Mouse (Mus musculus): ENCODE data around the gene Lrp5. TPM values are rescaled to one million over a fixed set of nuclear protein-coding genes. Genes with fewer than 3 reads are reported as not detected.

The Lrp5 gene
- polyA plus RNA-seq, 1 experiment from 2014 or later, result 1.8 TPM

DNA sequence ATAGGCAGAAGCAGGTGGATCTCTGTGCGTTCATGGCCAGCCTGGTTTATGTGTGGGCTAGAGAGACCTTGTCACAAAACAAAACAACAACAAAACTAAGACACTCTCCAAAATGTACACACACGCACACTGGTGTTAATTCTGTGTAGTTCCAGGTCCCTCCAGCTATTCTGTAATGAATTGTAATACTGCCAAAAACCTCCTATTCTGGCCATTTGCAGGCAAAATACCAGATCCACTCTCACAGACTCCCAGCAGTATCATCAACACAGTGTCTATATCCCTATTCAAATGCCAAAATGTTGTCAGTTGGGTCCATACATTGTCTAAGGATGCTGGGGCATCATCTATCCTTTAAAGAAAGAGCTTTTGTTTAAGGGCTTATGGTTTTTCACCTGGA lies 141.4 kb downstream of the Lrp5 start:
- no peak for DNase-seq (ENCODE audit: low spot score)
- Histone ChIP-seq H3K4me3 (replicated peaks; ENCODE audit: low read length) (no peak overlapping the region), H3K4me1 (replicated peaks; ENCODE audit: control insufficient read depth, insufficient read depth, low read length) (no peaks in the 10 kb centered on the region), H3K36me3 (replicated peaks; ENCODE audit: control insufficient read depth, insufficient read depth) (peaks cover 17% of the 10 kb centered on the region; the same call in 1 of the 2 replicates), H3K27ac (no peak overlapping the region), H3K27me3 (ENCODE audit: control insufficient read depth, insufficient read depth, low read length) (no peaks in the 10 kb centered on the region), H3K4me2 (replicated peaks) (no peak overlapping the region), H3K9ac (no peak overlapping the region), H3K9me3 (ENCODE audit: control insufficient read depth, low read length) (no peaks in the 10 kb centered on the region)
- no peak for ATAC-seq (ENCODE audit: low FRiP score)
- 94% methylated on average over 2 of the region's 2 CpGs for WGBS

DNA sequence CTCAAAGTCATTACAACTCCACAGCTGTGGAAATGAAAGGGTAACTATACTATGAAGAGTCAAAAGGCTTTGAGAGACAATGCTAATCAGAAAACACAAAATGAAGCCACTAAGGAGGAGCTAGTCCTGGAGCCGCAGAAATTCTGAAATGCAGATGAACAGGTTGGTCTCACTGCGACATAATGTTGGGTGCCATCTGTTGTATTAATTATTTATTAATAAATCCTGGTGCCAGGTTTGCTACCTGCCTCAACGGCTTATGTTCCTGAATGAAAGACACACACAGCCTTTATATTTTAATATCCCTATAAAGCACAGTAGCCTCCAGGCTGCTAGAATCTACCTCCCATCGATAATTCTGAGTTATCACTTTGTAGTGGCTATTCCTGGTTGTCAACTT lies 143.8 kb downstream of the Lrp5 start:
- H3K27me3 ChIP-seq (ENCODE audit: control insufficient read depth, insufficient read depth, low read length), result no peaks in the 10 kb centered on the region
- ATAC-seq (ENCODE audit: low FRiP score), result no peak
- H3K4me1 ChIP-seq (replicated peaks; ENCODE audit: control insufficient read depth, insufficient read depth, low read length), result no peaks in the 10 kb centered on the region
- H3K9ac ChIP-seq, result no peak overlapping the region
- H3K4me2 ChIP-seq (replicated peaks), result no peak overlapping the region
- peaks cover 21% of the 10 kb centered on the region; the same call in 1 of the 2 replicates for H3K36me3 ChIP-seq (replicated peaks; ENCODE audit: control insufficient read depth, insufficient read depth)
- no peak overlapping the region for H3K27ac ChIP-seq
- no peak overlapping the region for H3K4me3 ChIP-seq (replicated peaks; ENCODE audit: low read length)
- no peak for DNase-seq (ENCODE audit: low spot score)
- WGBS, result 86% methylated on average over 4 of the region's 4 CpGs
- no peaks in the 10 kb centered on the region for H3K9me3 ChIP-seq (ENCODE audit: control insufficient read depth, low read length)

DNA sequence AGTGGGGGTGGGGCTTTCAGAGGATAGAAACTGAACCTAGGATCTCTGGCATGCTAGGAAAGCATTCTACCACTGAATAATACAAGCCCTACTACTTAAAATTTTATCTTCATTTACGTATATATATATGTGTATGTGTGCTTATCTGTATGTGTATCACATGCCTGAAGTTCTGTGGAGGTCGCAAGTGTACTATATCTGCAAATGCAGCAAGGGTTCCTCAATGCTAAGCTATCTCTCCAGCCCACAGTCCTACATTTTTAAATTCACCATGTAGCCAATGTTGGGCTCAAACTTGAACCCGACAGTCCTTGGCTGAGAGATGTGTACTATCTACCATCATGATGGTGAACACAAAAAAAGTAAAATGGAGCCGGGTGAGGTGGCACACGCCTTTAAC lies 145.4 kb downstream of the Lrp5 start:
- Histone ChIP-seq H3K4me2 (replicated peaks) (no peak overlapping the region), H3K36me3 (replicated peaks; ENCODE audit: control insufficient read depth, insufficient read depth) (peaks cover 15% of the 10 kb centered on the region; the same call in 1 of the 2 replicates), H3K4me3 (replicated peaks; ENCODE audit: low read length) (no peak overlapping the region), H3K9ac (no peak overlapping the region), H3K27me3 (ENCODE audit: control insufficient read depth, insufficient read depth, low read length) (no peaks in the 10 kb centered on the region), H3K9me3 (ENCODE audit: control insufficient read depth, low read length) (no peaks in the 10 kb centered on the region), H3K27ac (no peak overlapping the region), H3K4me1 (replicated peaks; ENCODE audit: control insufficient read depth, insufficient read depth, low read length) (no peaks in the 10 kb centered on the region)
- ATAC-seq (ENCODE audit: low FRiP score), result no peak
- 97% methylated on average over 5 of the region's 5 CpGs for WGBS
- no peak for DNase-seq (ENCODE audit: low spot score)

DNA sequence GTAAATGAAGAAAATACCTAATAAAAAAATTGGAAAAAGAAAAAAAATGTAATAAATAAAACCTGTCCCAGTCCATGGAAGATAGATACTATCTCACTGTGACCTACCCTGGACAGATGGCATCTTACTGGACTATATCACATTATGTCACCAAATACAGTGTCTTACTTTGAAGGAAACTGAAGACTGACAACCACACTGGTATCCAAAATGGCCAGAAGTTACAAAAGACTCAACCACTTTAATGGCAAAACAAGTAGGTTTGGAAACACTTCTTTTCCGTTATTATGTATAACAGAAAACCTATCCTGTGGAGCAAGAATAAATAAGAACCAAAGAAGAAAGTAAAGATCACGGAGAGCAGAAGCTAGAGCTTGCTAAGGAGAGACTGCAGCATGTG lies 146.1 kb downstream of the Lrp5 start:
- H3K27ac ChIP-seq, result no peak overlapping the region
- H3K36me3 ChIP-seq (replicated peaks; ENCODE audit: control insufficient read depth, insufficient read depth), result peaks cover 15% of the 10 kb centered on the region; the same call in 1 of the 2 replicates
- DNase-seq (ENCODE audit: low spot score), result no peak
- WGBS, result 89% methylated on average over 2 of the region's 2 CpGs
- H3K27me3 ChIP-seq (ENCODE audit: control insufficient read depth, insufficient read depth, low read length), result no peaks in the 10 kb centered on the region
- H3K9ac ChIP-seq, result no peak overlapping the region
- no peak overlapping the region for H3K4me2 ChIP-seq (replicated peaks)
- H3K4me1 ChIP-seq (replicated peaks; ENCODE audit: control insufficient read depth, insufficient read depth, low read length), result no peaks in the 10 kb centered on the region
- H3K9me3 ChIP-seq (ENCODE audit: control insufficient read depth, low read length), result no peaks in the 10 kb centered on the region
- H3K4me3 ChIP-seq (replicated peaks; ENCODE audit: low read length), result no peak overlapping the region
- no peak for ATAC-seq (ENCODE audit: low FRiP score)

DNA sequence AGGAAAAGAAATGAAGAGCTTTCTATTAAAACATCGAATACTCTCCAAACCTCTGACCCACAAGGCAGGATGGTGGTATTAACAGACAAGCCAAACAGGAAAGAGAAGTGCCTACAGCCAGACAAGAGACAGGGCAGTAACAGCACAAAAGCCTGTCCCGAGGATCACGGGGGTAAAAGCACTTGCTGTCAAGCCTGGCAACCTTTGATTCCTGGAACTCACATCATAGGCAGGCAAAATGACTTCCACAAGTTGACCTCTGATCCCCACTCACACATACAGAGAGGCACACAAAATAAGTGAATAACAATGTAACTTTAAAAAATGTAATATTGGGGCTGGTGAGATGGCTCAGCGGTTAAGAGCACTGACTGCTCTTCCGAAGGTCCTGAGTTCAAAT lies 146.9 kb downstream of the Lrp5 start:
- Histone ChIP-seq H3K4me1 (replicated peaks; ENCODE audit: control insufficient read depth, insufficient read depth, low read length) (no peaks in the 10 kb centered on the region), H3K4me2 (replicated peaks) (no peak overlapping the region), H3K27ac (no peak overlapping the region), H3K9ac (no peak overlapping the region), H3K9me3 (ENCODE audit: control insufficient read depth, low read length) (no peaks in the 10 kb centered on the region), H3K27me3 (ENCODE audit: control insufficient read depth, insufficient read depth, low read length) (no peaks in the 10 kb centered on the region), H3K4me3 (replicated peaks; ENCODE audit: low read length) (no peak overlapping the region), H3K36me3 (replicated peaks; ENCODE audit: control insufficient read depth, insufficient read depth) (peaks cover 15% of the 10 kb centered on the region; the same call in 1 of the 2 replicates)
- ATAC-seq (ENCODE audit: low FRiP score) (no peak), DNase-seq (ENCODE audit: low spot score) (no peak)
- whole genome bisulfite sequencing, result 92% methylated on average over 5 of the region's 5 CpGs

DNA sequence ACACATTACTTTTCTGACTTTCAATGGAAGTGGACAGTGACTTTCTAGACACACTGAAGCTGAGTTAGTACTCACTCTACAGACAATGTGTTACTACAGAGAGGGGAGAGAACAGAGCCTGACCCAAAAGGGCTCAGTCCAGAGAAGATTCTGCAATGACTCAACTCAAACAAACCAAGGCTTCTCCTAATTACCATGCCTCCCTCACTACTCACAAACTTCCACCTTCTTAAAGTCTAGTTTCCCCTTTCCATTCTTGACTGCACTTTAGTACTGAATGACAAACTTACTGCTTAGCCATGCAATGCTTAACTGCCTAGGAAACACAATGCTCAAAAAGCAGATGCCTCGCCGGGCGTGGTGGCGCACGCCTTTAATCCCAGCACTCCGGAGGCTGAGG lies 148.7 kb downstream of the Lrp5 start:
- Histone ChIP-seq H3K4me2 (replicated peaks) (no peak overlapping the region), H3K4me3 (replicated peaks; ENCODE audit: low read length) (no peak overlapping the region), H3K27ac (no peak overlapping the region), H3K4me1 (replicated peaks; ENCODE audit: control insufficient read depth, insufficient read depth, low read length) (no peaks in the 10 kb centered on the region), H3K9ac (no peak overlapping the region), H3K36me3 (replicated peaks; ENCODE audit: control insufficient read depth, insufficient read depth) (0 out of 2 replicates have a peak, but pooled peaks cover 14% of the 10 kb centered on the region), H3K9me3 (ENCODE audit: control insufficient read depth, low read length) (no peaks in the 10 kb centered on the region), H3K27me3 (ENCODE audit: control insufficient read depth, insufficient read depth, low read length) (no peaks in the 10 kb centered on the region)
- DNase-seq (ENCODE audit: low spot score) (no peak), ATAC-seq (ENCODE audit: low FRiP score) (no peak)
- WGBS, result 97% methylated on average over 6 of the region's 6 CpGs

DNA sequence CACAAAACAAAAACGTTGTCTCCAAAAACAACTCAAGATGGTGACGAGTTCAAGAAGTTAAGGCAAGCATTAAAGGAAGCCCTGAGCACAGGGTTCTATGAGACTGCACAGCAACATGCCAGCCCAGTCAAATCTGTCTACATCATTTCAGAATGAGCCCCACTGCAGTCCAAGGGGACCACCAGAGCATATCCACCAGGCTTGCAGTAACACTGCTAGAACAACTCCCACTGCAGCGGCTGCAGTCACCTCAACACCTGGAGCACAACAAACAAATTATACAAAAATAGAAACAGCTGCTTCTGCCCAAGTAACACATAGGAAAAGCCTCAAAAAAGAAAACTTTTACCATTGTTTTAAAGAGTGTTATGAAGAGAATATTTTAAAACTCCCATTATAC lies 151.4 kb downstream of the Lrp5 start:
- H3K4me3 ChIP-seq (replicated peaks; ENCODE audit: low read length), result no peak overlapping the region
- 90% methylated on average over 3 of the region's 3 CpGs for WGBS
- no peak overlapping the region for H3K9ac ChIP-seq
- H3K4me1 ChIP-seq (replicated peaks; ENCODE audit: control insufficient read depth, insufficient read depth, low read length), result no peaks in the 10 kb centered on the region
- H3K36me3 ChIP-seq (replicated peaks; ENCODE audit: control insufficient read depth, insufficient read depth), result 0 out of 2 replicates have a peak, but pooled peaks cover 8% of the 10 kb centered on the region
- no peak overlapping the region for H3K4me2 ChIP-seq (replicated peaks)
- no peaks in the 10 kb centered on the region for H3K27me3 ChIP-seq (ENCODE audit: control insufficient read depth, insufficient read depth, low read length)
- H3K27ac ChIP-seq, result no peak overlapping the region
- DNase-seq (ENCODE audit: low spot score), result no peak
- no peak for ATAC-seq (ENCODE audit: low FRiP score)
- H3K9me3 ChIP-seq (ENCODE audit: control insufficient read depth, low read length), result no peaks in the 10 kb centered on the region

Other genes with a start within 250 kb of the Lrp5 start
- 59.9 and 69.8 TPM in 2 replicates for gene Ppp6r3, start 110.8 kb downstream of the Lrp5 start, polyA plus RNA-seq (2014; fragmentation: Nextera tagmentation; extraction: Ambion mirVana)
- gene 1810055G02Rik, start 21.7 kb upstream of the Lrp5 start, polyA plus RNA-seq (2014; fragmentation: Nextera tagmentation; extraction: Ambion mirVana), result 34.0 and 38.1 TPM in 2 replicates
- gene Kmt5b, start 80.9 kb upstream of the Lrp5 start, polyA plus RNA-seq (2014; fragmentation: Nextera tagmentation; extraction: Ambion mirVana), result 56.9 and 57.9 TPM in 2 replicates
- 54.7 and 60.8 TPM in 2 replicates for gene Chka, start 165.2 kb upstream of the Lrp5 start, polyA plus RNA-seq (2014; fragmentation: Nextera tagmentation; extraction: Ambion mirVana)
- 11.6 and 13.3 TPM in 2 replicates for gene Tcirg1, start 220.6 kb upstream of the Lrp5 start, polyA plus RNA-seq (2014; fragmentation: Nextera tagmentation; extraction: Ambion mirVana)
- gene Ndufs8, start 226.2 kb upstream of the Lrp5 start, polyA plus RNA-seq (2014; fragmentation: Nextera tagmentation; extraction: Ambion mirVana), result 310 and 332 TPM in 2 replicates
- 2.4 and 3.3 TPM in 2 replicates for gene Aldh3b1, start 243.2 kb upstream of the Lrp5 start, polyA plus RNA-seq (2014; fragmentation: Nextera tagmentation; extraction: Ambion mirVana)
- 9.7 and 10.4 TPM in 2 replicates for gene Unc93b1, start 248.6 kb upstream of the Lrp5 start, polyA plus RNA-seq (2014; fragmentation: Nextera tagmentation; extraction: Ambion mirVana)